Mouse (Mus musculus): ENCODE measurements at regions not wholly inside any gene's neighbourhood (a gene's known extent, or its start where the extent isn't known, plus 50 kb on each side); places are given as distances from the start of the nearest gene placed in this dataset.

DNA sequence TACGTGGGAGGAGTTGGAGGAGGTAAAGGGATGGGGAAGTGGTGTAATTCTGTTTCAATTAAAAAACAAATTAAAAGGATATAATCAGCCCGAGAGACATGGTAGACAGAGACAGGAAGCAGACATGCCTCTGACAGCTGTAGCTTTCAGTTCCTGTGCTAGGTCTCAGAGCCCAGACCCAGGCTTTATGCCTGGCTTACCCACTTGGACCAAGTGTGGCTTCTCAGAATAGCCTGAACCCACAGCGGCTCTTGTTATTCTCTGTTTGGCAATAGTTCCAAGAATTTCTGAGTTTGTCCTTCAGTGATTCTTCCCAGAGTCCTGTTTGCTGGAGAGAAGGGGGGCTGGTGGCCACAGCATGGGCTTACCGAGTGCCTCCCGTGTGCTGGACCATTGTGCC lies 182.4 kb downstream of the Pten start:
- no peak for DNase-seq (ENCODE audit: low read depth)

DNA sequence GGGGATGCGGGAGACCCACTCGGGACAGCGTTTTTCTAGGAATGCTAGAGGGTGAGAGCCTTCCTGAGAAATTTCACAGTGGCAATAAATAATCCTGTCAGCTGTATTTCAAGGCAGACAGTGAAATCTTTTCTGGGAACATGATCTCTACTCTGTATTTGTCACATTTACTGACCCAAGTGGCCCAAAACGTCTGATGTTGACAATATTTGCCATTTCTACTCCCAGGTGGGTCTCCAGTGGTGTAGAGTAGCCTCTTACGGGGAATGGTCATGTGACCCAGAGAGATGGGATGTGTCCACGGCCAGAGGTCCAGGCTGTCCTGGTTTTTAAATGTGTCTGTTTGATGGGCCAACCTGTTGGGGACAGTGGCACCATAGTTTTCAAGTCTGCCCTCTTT lies 183.5 kb downstream of the Pten start:
- no peak for DNase-seq (ENCODE audit: low read depth)

DNA sequence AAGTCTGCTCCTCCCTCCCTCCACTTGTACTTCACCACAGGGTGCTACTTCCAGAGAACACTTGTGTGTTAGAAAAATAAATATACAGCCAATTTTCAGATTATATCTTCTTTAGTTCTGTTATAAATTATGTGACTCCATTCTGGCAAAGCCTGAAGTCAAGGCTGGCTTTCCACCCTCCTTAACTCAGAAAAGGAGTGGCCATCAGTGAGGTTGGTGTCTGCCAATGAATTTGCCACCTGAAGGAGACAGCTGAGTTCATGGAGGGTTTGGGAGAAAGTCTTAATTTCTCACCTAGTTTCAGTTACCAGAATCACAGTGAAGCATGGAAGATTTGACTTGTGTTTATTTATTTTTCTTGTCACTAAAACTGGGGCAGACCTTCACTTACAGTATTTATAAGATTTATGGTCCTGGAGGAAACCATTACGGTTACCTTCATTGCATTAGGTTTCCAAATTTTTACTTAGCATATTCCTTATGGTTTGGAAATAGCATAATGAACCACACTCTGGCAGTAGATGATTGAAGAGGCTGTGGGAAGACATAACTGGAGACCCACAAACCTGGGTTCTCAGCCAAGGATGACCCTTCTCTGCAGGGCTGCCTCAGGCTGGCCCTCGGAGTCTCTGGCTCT lies 186.4 kb downstream of the Pten start:
- no peak for DNase-seq (ENCODE audit: low read depth)

DNA sequence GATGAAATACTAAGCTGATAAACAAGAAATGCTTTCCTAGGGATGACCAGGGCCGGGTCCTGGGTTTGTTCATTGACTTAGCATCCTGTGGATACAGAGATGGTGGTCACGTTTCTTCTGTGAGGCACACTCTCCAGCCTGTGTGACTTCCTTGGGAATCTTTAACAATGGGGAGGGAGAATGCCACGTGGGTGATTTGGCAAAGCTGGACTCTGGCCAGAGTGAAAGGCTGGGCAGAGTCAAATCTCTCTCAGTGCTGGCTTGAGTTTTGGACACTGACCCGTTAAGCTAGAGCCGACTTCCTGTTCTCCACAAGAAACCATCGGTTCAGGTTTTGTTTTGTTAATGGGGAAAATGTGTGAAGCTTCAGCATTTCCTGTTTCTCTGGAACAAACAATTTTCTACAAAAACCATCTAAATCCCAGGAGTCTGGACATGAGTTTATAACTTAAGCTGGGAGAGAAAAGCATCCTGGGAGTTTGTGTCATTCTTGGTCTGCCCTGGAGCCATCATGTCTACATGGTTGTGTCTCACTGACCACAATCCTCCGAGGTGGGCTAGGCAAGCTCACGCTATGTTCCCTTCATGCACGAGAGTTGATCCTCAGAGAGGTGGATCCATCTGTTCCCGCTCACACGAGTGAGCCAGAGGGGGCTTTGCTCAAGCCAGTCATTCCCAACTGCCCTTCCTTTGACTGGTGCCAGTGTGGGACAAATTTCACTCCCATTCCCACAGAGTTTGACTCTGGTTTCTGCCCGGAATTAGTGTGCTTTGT lies 190.0 kb downstream of the Pten start:
- no peak for DNase-seq (ENCODE audit: low read depth)

DNA sequence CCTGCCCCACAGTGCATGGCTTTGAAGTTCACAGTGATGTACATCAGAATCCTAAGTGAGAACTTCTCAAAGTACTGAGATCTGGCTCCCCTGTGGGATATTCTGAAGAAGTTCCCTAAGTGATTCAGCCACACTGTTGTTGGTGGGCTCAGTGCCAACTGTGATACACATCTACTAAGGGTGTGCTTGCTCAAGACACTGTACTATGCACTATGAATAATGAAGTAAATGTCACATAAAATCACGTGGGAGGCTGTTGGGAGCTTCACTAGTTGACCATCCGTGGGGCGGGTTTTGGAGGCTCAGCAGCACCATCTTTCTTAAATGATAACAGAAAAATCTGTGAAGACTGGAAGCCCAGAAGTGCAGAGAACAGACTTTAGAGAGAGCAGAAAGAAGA lies 193.0 kb downstream of the Pten start:
- DNase-seq (ENCODE audit: low read depth): no peak

DNA sequence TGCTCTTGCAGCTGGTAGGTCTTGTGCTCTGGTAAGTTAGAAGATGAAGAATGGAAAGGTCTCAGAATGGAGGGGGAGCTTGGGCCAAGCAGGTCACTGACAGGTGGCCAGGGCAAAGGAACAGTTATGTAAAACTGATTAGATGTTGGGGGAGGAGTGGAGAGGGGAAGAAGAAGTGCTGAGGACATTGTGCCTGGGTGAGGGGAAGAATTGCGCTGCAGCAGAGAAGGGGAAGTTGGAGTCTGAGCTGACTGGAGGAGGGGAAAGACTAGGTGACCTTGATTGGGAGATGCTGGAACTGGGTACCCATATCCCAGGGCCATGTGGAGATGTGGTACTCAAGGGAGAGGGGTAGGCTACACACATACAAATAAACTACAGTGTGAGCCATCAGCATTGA lies 193.5 kb downstream of the Pten start:
- DNase-seq (ENCODE audit: low read depth): no peak

DNA sequence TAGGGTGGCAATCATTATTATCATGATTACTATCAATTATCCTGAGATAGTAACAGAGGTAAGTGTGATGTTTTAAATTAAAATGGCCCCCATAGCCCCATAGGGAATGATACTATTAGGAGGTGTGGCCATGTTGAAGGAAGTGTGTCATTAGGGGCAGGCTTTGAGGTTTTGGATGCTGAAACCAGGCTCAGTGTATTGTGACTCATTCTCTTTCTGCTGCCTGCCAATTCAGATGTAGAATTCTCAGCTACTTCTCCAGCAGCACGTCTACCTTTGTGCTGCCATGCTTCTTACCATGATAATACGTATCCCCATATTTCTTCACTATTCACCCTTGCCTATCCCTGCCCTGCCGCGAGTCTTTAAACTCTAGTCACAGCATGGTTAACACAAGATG lies 195.1 kb downstream of the Pten start:
- DNase-seq (ENCODE audit: low read depth): peak; percentile 53

DNA sequence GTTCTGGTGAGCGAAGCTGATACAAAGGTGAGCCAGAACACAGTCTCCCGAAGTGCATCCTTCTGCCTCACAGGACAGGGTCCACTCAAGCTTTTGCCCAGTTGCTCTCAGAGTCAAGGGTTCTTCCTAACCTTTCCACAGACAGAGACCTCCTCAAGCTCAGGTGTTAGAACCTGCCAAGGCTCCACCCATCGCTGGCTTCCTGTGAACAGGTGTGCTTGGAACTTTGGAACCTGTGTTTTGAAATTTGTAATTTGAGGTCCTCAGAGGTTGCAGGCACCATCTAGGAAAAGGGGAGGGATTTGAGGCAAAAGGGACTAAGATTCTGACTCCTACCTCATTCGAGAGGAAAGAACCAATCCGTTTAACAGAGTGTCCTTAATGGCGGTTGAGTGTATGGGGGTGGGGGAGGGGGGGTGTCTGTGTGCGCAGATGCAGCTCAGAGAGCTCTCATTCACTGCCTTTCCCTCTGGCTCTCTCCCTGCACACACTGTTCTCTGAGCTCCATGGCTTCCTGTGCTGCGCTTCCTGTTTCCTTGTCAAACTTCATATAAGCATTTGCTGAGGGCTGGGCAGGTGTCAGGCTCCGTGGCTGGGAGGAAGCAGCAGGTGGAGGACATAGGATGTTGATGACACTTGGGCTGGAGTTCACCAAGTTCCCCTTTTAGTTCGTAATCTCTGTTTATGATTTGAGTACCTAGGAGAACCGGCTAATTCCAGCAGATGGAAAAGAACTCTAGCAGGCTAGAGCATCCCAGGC lies 195.8 kb downstream of the Pten start:
- DNase-seq (ENCODE audit: low read depth): no peak

DNA sequence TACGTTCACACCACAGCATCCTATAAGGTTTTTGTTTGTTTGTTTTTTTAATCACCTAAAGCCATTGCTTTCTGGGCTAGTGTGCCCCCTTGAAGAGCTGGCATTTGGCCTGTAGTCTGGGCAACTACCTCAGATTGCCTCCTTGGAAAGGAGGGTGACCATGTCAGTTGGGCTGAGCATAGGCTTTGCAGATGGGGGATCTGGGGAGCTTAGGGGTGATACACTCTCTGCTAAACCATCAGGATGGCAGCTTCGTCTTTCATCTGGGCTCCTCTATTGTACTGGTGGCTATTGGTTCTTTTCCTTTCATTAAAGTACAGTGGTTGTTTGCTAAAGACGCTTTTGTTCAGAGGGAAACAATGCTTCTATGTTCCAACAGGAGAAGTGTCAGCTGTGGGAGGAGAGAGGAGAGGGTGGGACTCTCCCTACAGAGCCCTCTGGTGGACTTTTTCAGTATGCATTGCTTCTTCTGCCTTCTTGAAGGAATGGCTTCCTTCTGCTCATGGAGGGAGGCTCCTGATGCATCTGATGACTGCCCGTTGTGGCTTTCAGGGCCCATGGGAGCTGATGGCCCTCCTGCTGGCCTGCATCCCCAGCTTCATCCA lies 196.8 kb downstream of the Pten start:
- no peak for DNase-seq (ENCODE audit: low read depth)

DNA sequence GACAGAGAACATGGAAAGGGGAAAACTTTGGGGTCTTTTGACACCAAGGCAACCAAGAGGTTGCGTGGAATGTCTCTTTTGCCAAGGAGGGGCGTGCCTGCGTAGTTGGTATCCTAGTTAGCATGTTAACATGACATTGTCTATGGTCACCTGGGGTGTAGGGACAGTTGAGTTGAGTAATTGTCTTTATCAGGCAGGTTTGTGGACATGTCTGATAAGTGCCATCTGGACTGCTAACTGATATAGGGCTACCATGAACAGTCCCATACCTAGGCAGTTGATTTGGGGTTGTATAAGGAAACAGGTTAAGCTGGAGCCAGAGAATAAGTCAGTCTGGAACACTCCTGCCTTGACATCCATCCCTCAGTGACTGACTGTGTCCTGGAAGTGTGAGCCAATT lies 197.6 kb downstream of the Pten start:
- no peak for DNase-seq (ENCODE audit: low read depth)

DNA sequence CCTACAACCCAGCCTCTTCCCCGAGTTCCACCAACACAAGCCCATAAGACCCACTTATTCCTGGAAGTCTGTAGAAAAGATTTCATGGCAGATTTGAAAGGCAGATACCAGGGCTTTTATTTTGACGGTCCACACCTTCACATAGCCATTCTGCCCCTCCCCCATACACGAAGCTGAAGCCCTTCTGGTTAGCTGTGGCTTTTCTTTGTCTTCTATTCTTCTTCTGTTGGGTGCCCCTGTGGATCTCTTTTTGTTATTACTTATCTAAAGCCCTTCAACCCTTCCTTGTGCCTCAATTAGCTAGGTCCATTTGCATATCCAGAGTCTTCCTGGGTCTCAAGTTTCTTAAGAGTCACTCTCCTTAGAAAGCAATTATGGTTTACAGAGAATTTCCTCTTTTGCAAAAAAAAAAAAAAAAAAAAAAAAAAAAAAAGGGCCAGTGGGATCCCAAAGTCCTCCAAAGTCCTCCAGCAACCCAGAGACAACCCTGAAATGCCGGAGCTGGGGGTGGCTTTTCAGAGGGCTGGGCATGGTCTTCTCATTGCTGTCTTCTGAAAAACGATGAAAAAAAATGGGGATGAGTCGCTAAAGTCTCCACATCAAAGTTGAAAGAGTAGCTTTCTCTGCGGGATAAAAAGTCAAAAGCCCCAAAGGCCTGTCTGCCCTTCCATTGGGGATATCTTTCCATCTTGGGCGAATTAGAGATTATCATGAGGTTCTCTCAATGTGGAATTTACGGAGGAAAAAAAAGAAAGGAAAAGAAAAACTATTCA lies 199.0 kb downstream of the Pten start:
- DNase-seq (ENCODE audit: low read depth): no peak

DNA sequence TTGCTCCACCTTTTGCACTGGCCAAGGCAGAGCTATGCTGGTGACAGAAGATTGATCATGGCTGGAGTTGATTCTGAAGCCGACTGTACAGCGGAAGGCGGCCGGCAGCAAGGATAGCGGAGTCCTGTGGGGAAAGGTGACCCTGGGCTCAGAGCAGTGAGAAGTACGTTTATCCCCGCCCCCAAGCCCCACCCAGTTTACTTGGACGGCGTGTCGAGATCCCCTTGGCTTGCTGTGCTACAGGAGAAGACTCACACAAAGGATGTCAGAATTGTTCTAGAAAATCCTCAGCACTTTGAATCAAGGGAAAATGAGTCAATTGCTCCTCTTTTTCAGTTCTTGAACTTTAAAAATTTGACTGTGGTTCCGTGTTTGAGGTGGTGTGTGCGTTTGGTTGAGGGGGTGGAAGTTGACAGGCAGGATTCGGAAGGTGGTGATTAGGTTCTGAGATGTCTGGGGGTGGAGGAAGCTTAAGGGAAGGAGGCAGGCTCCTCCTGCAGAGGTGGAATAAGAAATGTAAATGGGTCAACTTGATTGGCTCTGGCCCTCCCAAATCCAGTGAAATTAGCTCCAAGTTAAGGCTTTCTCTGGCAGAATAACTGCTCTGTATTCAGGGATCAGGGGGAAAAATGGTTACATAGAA lies 199.7 kb downstream of the Pten start:
- no peak for DNase-seq (ENCODE audit: low read depth)

DNA sequence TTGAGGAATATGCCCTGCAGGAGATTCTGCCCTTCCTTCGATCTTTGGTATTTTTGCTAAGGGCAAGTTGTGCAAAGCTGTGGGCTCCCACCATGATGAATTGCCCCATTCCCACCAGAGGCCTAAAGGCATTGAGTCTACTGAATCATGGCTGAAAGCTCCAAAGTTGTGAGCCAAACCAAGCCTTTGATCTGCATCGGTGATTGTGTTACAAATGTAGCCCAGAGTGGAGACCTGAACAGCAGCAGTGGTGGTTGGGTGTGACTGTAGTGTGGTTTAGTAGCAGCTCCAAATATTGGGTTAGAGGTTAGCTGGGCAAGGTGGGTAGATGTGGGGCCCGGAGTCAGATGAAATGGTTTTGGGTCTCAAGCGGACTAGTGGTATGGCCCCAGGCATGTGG lies 201.0 kb downstream of the Pten start:
- no peak for DNase-seq (ENCODE audit: low read depth)

DNA sequence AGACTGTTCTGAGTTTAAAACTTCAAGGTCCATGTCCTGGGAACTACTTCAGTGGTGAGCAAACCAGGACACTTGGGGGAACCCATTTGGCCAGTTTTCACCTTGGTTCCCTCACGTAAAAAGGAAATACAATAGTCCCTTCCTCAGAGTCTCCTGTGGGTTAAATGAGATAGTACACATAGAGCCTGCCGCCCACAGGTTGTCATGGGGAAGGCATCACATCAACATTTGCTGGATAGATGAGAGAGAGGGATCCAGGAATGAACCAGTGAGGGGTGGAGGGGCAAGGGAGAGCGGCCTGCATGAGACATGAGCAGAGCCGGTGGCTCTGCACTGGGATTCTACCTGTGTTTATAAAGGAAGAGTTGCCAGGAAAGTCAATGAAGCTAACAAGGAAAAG lies 201.5 kb downstream of the Pten start:
- DNase-seq (ENCODE audit: low read depth): no peak

DNA sequence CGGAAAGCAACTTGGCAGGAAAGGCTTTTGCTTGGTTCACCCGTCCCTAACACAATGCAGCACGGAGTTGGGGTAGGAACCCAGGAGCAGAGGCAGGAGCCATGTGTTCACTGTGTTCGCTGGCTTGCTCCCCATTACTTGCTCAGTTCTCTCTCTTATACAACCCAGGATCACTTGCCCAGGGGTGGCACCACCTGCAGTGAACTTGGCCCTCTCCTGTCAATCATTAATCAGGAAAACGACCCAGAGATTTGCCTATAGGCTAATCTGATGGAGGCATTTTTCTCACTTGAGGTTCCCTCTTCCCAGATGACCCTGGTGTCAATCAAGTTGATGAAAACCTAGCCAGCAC lies 202.5 kb downstream of the Pten start:
- no peak for DNase-seq (ENCODE audit: low read depth)

DNA sequence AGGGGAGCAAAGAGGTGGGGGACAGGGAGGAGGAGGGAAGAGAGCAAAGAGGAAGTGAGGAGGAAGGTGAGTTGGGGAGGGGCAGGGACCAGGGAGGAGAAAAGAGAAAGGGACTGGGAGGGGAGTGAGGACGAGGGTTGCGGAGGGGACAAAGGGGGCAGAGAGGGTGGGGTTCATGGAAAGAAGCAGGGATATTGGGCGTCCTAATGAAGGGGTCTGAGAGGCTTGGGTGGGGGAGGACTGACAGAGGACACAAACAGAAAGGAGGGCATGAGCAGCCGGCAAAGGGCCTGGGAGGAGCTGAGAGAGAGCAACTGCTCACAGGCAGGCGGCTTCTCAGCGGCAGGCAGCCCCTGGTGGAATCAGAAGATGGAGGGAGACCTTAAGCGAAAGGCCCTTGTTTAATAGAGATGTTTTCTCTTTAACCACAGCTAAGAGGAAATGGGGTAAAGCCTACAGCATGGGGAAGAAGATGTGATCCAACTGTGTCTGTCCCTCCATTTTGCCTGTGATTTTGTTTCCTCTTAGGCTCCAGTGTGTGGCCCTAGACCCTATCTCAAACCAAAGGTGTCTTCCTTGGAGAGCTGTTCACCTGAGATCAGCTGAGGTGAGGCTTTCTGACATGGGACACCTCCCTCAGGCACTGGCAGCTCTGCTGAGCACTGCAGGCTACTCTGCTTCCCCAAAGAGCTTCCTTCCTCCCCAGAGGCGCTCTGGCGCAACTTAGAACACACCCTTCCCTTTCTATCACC lies 203.1 kb downstream of the Pten start:
- DNase-seq (ENCODE audit: low read depth): no peak

DNA sequence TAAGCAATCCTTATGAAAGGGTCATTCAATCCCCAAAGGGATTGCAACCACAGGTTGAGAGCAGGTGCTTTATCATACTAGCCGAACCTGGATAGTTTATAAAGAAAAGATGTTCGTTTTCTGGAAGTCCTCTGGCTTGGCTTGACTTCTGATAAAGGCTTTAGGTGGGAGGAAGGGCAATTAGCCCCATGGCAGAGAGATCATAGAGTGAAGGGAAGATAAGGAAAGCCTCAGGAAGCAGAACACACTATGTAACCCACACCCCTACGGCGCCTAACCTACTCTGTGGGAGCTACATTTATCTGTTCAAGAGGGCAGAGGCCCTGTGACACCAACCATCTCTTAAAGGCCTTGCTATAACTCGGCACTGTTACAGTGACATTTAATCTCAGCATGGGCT lies 204.2 kb downstream of the Pten start:
- DNase-seq (ENCODE audit: low read depth): no peak

DNA sequence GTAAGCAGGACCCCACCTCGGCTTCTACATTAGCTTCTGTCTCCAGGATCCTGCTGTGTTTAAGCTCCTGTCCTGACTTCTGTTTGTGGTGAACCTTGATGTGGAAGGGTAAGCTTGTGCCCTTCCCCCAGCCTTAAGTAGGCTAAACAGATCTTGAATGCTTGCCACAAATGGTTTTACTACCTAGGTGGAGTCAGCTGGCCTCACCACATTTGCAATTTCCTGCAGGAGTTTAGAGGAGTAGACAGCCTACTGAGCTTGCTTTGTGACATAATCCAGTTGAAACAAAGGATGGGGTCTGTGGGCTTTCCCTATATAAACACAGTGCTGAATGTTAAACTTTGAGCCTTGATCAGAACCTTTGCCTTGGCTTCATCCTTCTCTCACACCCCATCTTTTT lies 206.7 kb downstream of the Pten start:
- no peak for DNase-seq (ENCODE audit: low read depth)

DNA sequence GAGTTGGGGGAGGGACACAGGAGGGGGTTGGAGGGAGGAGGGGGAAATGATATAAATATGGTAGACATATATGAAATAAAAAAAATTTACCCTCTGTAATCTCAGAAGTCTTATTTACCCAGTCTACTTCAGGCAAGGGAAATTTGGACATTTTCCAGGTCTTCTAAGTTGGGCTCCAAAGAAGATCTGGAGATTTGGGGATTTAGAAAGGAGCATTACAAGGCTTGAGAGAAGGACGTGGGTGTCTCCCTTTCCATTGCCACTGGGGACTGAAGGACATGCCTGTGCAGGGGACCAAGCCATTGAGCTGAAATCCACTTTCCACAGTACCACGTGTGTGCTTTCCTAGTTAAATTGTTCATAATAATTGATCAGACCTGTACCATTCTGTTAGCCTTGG lies 208.2 kb downstream of the Pten start:
- no peak for DNase-seq (ENCODE audit: low read depth)

DNA sequence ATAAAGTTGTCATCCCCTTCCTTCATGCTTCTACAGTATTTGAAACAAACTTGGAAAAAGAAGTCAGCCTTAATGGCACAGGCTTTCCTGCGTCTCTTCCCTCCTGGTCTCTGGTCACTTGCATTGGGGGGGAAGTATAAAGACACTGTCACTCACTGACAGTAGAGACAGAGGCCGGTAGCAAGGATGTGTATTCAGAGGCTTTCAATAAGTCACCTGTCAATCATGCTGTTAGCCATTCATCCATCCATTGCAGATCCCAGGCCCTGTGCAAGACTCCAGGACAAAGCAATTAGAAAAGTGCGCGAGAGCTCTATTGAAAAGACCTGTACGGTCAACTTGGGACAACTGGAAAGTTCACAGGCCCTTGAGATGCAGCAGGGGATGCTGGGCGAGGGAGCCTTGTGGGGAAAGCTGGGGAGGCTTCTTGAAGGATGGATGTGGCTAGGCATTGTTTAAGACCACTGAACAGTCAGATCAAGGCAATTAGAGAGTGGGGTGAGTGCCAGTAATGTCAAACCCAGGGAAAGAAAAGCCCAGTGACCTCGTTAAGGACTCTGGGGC lies 212.0 kb downstream of the Pten start:
- DNase-seq (ENCODE audit: low read depth): no peak

DNA sequence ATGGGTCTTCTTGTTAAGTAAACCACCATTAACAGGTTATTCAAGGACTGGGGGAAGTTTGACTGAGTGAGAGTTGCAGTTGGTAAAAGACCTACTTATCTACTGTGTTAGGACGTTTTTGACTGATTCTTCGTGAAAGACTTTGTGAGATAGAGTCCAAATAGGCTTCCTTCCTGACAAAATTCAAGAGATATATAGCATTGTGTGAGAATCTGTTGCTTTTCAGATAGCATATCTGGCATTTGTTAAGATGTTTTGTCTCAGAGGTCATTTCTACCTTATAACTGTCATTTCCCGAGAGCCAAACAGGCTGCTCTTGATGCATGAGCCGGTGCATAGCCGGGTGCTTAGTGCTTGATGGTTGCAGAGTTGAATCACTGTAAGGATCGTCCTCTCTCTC lies 214.8 kb downstream of the Pten start:
- no peak for DNase-seq (ENCODE audit: low read depth)

Data from fibroblast of lung, adult 2 months (primary cell).